Mouse (Mus musculus): ENCODE results near the gene Gm17428.

Gene Gm17428

DNA sequence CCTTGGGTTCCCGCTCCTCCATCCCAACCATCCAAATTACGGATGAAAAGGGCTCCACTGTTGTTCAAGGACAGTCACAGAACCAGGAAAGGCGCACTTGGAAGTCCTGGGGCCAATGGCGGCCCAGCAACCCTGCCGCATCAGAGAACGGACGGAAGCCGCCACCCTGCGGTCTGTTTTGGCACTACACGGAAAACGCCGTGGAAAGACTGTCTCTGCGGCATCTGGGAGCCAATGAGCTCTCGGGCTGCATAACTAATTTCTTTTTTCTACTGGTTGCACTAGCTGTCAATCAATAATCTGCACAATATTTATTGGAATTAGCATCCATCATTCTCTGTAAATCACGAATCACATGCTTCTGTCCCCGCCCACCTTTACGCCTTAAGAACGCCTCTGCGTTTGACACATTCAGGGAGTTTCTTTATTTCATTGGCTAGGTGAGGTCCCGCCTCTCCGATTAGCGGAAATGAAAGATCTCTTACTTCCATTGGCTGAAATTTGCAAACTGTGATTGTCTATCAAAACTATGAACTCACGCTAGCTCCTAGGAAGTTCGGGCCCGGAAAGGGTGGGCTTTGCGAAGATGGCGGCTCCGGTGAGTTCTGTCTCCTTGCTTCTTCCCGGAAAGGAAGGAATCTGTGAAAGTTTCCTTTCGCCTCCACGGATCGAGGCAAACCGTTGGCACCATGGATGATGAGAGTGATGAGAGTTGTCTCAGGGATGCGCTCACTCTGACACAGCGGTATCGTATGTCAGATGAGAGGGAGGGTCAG, 38.4 kb downstream of the Gm17428 start, which contains the start of gene Ngdn:
TSS of gene Ngdn (plus strand) at position 464 of the 776 bp plus-strand sequence.
- DNase-seq: peak; percentile 99

DNA sequence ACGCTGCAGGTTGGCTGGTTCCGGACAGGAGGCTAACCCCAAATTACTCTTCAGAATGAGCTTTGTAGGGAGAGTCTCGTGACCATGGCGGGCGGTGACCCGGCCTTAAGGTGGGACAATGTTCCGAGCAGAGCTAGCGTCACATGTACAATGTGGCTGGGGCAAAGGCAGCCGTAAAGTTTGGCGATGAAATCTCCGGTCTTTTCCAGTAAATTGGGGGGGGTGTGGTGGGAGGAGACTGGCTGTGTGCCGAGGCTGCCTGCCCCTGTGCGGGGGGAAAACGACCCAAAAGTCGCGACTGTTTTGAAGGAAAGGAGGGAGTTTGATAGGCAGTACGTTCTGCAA, 39.0 kb downstream of the Gm17428 start:
- peak; percentile 53 to 59 for DNase-seq

DNA sequence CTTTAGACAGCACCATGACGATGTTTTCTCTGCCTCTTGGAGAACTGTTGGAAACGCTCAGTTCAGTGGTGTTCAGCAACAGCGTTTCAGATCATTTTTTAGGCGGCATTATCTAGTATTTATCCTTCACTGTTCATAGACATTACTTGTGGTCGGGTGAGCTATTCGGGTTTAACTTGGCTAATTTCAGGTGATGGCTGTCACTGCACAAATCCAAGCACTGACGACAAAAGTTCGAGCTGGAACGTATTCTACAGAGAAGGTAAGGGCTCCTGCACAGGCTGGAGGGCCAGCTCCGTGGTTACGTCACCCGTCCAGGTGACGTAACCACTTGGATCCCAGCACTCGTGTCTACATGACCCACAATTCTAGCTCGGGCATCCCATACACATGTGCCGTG, 40.1 kb downstream of the Gm17428 start:
- no peak for DNase-seq

DNA sequence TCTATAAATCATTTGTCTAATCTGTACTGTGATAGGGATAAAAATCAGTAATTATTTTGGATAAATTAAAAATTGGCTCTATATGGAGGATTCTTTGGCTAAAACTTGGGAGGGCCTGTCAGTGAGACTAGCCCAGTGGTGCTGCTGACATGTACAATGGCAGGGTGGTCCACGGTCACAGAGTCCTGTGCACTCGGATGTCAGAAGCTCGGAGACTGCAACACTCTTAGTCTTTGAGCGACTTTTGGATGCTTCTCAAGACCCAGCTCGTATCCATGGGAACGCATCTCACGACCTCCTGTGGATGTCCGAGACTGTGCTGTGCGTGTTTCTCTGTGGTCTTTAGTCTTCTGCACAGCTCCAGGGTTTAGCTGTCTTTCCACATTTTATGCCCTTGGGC, 43.7 kb downstream of the Gm17428 start:
- no peak for DNase-seq

DNA sequence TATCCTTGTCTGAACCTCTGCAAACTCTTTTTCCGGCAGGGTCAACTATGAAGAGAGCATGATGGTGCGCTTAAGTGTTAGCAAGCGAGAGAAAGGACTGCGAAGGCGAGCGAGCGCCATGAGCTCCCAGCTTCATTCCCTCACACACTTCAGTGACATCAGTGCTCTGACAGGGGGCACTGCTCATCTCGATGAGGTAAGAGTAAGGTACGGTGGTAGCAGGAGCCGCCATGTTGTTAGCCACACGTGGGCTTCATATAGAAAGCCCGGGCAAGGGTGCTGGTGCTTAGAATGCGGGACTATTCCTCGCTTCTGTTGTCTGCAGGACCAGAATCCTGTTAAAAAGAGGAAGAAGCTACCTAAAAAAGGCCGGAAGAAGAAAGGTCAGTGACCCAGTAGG, 46.3 kb downstream of the Gm17428 start:
- no peak for DNase-seq

DNA sequence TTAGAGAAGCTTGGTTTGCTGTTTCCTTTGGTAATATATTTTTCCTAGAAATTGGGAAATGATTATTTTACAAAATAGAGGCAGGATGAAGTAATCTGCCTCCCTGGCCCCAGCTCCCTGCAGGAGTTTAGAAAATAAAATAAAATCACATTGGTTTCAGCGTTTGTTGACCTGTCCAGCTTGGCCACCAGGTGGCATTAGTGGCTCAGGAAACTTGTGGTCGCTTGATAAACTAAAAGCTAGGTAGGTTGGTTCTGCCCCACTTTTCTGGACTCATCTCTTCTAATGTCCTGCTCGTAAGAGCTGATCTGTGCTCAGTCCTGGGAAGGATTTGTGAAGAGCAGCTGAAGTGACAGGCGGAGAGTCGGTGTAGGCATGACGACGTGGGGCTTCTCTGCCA, 47.5 kb downstream of the Gm17428 start:
- DNase-seq: peak; percentile 87

DNA sequence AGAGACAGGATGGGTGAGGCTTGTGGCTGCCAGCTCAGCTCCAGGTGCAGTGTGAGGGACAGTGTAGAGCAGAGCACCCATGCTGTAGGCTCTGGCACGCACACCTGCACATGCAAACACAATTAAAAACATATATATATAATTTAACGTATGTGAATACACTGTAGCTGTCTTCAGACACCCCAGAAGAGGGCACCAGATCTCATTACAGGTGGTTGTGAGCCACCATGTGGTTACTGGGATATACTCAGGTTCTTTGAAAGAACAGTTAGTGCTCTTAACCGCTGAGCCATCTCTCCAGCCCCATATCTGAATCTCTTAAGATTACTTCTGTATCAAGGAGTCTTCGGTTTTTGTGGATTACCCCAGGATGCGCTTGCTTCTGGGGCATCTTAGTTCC, 48.8 kb downstream of the Gm17428 start:
- DNase-seq: no peak

Data from cerebellum, postnatal 10 days (tissue).